Mouse (Mus musculus) CD4-positive helper T cell, adult 2 months (primary cell): ENCODE results near the gene Tardbp.
A peak's percentile ranks its signal among the peaks of the same experiment; 100 is the strongest.

Source experiments
- DNase-seq: peaks from one replicate; pipeline ENCODE4 v3.0.0-alpha.2; 2012; ENCODE audit warnings: low read depth, missing footprints, low spot score

The Tardbp gene

DNA sequence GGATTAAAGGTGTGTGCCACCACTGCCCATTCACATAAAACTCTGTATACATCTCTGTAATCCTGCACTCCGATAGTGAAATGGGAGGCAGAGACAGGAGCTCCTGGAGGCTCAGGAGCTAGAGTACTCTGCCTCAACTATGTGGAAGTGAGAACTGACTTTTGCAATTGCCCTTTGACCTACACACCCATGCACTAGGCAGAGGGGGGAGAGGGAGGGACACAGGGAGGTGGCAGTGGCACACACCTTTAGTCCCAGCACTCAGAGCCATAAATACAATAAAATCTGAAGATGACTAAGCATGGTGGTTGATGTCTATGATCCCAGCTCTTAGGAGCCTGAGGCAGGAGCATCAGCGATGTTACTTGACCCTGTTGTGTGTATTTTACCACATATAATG, 12.6 kb upstream of the Tardbp start:
- no peak for DNase-seq

DNA sequence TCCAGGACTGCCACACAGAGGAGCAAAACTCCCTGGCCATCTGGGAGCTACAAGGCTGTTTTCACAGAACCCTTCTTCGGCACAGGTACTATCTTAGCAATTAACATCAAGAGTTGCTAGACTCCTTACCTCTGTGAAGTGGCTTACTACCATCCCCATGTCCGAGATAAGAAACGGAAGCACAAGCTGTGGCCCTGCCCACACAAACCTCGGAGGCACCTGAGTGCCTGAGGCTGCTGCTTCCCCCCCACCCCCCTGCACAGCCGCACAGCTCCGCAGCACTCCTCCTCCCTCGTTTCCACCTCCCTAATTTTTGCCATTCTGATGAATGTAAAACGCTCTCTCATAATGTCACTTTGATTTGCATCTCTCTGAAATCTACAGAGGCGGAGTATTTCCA, 11.5 kb upstream of the Tardbp start:
- peak; percentile 43 for DNase-seq

DNA sequence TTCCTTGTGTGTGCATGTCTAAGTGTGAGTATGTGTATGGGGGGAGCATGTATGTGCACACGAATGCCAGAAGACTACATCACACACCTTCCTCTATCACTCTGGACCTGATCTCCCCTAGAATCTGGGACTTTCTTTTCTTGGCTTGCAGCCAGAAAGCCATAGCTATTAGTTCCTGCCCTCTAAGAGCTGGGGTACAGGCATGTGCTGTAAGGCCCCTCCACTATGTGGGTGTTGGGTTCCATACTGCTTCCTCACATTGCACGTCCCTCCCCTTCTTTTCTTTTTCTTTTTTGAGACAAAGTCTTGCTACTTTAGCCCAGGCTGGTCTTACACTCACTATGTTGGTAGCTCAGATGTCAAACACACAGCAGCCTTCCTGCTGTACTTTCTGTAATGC, 8.5 kb upstream of the Tardbp start:
- DNase-seq: no peak

DNA sequence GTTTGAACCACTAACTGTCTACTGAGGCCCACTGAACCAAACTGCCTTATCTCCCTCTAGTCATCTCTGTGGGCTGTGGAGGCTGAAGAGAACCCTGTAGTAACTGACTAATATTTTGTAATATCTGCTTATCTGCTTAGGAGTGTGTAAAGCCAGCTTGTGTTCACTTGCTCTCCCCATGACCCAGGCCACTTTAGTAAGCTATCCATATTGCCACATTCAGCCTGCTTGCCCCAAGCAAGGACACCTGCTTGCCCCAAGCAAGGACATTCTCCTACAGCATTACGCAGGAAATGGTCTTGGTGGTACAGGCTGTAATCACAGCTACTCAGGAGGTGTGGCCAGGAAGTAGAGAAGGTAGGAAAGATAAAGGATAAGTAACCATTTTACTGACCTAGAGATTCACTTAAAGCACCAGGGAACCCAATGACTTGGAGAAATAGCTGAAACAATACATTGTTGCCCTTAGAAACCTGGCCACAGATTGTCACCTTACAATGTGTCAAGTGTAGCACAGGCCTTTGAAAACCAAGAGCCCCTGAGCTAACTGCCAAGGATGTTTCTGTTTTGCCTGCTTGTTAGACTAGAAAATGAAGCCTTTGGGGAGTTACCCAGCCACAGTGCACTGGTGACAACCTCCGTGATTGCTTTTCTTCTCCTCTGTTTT, 6.7 kb upstream of the Tardbp start:
- no peak for DNase-seq

DNA sequence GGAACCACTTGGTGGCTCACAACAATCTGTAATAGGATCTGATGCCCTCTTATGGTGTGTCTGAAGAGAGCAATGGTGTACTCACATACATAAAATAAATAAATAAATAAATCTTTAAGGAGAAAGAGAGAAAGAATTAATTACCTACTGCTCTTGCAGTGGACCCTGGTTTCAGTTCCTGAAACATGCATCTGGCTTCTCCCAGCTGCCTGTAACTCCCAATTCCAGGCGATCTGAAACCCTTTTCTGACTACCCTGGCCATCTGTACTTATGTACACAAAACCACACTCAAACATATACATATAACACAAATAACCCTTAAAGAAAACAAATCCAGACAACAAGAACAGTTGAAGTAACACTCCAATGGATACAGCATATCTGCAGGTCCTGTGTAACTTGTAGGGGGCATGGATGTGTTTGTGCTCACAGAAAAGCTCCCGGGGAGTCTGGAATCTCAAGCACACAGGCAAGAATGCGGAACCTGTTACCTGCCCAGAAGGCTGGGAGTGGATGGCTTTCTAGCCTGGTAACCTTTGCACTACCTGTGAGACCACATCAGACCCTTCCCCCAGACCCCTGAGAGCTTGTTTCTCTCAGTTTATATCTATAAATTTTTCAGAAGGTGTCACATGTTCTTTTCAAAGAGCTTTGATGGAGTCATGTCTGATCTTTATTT, 5.3 kb upstream of the Tardbp start:
- no peak for DNase-seq

DNA sequence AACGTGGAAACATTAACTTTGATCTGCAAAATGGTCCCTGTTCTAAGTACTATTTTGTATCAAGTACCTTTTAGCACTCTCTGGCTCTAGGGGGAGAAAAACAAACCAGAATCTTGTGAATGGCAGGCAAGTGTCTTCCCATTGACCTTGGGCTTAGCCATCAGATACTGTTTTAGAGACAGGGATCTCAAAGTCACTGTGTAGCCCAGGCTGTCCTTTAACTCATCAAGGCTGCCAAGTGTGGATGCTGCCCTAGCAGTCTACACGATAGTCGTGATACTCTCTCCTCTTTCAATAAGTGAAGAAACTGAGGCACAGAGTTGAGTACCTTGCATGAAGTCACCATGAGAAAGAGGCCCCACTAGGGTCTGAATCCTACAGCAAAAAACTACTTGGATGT, 427 bp upstream of the Tardbp start:
- DNase-seq: no peak

DNA sequence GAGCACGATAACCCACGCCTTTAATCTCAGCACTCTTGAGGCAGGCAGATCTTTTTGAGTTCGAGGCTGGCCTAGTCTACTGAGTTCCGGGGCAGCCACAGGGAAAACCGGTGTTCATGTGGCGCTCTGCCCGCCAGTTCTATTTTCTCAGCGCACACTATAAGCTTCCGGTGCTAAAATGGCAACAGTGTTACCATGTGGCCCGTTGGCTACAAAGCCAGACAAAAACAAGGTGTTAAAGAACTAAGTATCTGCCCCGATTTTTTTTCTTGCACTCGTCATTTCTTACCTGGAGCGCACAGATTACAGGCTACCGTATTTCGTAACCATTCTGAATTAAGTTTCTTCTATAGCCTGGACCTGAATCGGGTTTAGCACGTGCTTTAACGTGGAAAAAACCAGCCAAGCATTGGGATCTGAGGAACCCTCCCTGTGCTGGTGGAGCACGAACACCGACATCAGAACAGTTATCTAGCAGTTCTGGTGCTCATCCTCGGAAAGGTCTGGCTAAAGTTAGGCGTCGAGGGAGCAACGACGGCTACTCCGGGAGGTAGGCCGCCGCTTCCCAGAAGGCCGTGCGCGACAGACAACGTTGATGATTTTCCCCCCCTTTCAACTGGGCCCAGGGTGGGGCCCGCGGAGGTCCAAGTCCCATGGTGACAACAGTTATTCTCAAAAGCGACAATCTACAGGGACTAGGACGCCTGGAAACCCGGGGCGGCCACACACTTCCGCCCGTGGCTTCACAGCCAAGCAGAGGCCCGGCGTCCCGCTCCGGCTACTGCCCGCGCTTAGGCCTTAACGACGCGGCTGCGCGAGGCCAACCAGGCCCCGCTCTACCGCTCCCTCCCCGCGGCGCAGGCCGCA, 830 bp downstream of the Tardbp start:
- peak; percentile 78 for DNase-seq

DNA sequence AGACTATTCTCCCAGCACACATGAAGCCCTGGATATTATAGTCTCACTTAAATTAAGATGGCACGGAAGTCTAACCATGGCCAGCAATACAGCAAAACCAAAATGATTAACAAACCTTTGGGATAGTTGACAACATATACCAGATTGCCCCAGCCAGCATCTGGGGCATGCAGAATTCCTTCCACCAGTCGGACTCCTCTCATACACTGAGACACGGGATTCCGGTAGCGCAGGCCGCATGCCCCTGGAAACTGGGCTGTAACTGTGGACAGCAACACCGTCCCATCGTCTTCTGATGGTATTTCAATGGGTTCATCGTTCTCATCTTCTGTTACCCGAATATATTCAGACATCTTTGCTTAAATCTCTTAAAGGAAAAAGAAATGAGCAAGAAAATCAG, 1.8 kb downstream of the Tardbp start:
- no peak for DNase-seq

DNA sequence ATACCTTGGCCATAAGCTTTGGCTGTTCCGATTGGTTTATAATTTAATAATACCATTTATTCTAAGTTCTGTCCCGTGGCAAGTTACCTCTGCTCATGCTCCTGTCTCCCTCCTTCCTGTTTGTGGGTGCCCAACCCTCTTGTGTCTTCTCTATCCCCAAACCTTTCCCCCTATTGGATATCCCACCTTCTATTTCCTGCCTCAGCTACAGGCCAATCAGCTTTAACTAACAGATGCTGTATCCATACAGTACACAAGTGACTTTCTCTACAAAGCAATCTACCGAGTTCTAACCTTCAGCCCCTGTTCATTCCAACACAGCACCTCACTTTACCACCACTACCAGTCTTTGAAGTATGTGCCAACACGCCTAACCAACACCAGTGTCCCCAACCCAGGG, 3.2 kb downstream of the Tardbp start:
- no peak for DNase-seq

DNA sequence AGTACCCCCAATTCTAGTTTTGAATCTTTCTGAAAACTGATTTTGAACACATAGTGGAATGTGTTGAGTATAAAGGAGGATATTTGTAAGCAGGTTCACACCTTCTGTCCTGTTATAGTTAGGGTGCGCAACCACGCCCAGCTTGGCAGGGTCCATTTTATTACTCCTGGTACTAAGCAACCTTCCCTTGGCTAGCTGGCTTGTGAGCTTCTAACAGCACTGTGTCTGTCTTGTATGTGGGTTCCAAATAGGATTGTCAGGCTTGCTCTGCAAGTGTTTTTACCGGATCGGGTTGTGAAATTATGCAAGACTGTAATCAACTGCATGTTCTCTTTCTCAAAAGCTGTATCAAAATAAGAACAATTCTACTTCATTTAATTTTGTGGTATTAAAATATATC, 4.3 kb downstream of the Tardbp start:
- no peak for DNase-seq

DNA sequence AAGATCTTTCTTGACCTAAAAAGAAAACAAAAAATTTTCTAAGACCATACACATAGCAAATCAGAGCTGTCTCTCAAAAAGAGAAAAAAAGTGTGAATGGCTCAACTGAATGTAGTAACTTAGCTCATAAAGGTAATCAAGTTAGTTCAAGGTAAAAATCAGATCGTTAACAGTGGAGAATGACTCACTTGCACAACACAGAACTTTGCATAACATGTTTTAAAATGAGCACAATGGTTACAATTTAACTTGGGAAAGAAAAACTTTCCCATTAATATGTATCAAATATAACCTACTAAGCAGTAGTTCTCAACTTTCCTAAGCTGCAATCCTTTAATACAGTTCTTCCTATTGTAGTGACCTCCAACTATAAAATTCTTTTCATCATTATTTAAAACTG, 6.1 kb downstream of the Tardbp start:
- no peak for DNase-seq

DNA sequence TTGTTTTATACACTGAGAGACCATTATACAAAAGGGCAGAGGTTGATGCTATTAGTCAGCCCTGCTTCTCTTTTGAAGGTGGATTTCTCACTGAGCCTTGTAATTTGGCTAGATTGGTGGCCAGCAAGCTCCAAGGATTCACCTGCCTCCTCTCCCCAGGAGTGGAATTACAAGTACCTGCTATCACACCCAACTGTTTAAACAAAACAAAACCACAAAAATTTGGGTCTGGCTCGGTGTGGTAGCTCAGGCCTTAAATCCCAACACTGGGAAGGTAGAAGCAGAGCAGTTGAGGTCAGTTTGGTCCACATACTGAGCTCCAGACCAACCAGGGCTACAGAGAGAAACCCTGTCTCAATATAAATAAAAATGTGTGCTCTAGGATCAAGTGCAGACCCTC, 7.0 kb downstream of the Tardbp start:
- no peak for DNase-seq

DNA sequence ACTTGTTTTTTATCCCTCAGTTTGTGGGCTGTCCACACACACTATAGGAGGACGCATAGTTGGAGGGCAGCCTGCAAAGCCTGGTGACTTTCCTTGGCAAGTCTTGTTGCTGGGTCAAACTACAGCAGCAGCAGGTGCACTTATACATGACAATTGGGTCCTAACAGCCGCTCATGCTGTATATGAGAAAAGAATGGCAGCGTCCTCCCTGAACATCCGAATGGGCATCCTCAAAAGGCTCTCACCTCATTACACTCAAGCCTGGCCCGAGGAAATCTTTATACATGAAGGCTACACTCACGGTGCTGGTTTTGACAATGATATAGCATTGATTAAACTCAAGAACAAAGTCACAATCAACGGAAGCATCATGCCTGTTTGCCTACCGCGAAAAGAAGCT, 13.1 kb downstream of the Tardbp start:
- no peak for DNase-seq

DNA sequence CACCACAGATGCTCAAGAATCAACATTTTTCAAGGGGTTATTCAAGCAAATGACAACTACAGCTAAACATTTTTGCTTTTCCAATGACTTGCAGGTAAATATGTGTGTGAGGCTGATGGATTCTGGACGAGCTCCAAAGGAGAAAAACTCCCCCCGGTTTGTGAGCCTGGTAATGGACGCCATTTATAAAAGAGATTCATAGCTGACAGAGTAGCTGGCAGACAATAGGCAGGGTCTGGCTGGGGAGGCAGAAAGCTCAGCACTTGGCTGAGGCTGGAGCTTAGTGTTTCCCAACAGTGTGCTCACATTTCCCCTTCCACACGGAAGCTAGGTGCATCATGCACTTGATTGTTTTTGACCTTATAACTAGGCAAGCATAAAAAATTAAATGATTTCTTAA, 14.3 kb downstream of the Tardbp start:
- DNase-seq: no peak

DNA sequence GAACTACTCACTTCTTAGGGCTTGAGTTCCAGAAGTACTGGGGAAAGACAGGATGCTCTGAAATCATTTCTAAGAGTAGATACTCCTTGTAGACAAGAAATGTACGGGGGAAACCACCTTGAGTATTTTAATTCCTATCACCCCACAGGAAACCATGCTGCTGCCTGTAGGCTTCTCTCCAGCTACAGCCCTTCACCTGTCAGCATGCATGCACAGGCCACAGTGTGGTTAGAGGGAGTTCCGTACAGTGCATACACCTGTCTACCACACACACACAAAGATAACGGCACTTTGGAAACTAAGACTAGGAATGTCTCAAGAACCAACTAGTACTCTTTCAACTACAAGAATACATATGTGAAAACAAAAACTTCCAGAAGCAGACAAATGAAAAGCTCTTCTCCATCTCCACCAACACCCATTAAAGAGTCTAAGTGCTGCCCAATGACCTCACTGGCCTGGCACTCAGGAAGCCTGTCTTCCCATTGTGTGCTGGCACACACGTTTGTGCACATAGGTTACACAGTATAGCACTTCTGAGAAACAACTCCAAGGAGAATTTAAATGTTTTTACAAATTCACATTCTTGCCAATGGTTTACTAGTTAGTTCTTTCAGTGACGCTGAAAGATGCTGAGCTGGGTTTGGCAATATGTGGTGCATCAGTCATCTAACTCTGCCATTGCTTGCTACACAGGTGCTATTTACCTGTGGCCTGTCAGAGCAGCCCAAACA, 16.0 kb downstream of the Tardbp start:
- DNase-seq: no peak

DNA sequence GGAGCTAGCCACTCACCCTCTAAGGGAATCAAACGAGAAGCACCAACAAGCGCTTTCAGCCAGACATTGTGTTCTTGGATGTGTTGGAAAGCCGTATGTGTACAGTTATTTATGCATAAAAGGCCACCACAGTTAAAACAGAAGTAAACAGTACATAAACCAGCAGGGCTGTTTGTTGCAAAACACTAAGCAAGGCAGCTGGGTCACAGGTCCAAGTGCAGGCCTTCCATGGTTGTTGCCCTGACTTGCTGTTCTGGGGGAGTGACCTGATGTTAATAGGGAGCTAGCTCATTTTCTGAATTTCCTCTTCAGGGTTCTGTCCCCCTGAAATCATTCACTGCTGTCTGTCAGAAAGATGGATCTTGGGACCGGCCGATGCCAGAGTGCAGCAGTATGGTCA, 17.0 kb downstream of the Tardbp start:
- no peak for DNase-seq

DNA sequence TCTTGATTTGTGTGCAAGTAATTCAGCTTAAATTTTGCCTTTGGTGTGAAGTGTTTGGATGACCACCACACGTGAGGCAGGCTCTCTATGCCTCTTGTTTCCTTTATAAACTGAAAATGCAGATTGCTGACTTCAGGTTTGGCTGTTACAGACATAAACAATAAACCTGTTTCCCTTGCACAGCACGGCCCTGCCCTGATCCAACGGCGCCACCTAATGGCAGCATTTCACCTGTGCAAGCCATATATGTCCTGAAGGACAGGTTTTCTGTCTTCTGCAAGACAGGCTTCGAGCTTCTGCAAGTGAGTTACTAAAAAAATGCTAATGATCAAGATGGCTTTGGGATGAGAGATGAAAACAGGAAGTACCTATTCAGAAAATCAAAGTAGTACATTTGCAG, 19.1 kb downstream of the Tardbp start:
- peak; percentile 76 for DNase-seq

DNA sequence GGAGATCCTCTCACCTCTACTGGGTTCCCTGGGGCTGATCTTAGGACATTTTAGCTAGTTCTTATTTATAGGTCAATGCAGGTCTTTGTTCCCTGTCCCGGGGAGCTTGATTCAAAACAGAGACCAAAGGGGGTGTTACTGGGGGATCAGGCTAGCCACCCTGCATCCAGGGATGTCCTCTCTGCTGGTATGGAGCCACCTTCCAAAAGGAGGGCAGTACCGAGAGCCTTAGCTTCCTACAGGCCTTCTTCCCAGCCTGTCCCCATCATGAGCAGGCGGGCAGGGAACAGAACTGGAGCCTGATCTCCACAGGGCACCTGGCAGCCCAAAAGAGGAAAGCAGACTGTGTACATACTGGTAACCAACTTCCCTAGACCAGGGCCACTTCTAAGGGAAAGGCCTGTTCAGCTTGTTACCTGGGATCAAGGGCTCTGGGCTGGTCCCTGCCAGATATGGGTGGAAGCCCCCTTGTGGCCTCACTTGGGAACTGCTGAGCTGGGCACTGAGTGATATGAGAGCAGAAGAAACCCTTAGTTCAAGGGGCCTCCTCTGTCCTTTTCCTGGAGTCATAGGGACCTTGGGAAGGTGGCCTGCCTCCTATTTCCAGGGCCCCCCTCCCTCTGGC, 22.2 kb downstream of the Tardbp start:
- DNase-seq: peak; percentile 56

DNA sequence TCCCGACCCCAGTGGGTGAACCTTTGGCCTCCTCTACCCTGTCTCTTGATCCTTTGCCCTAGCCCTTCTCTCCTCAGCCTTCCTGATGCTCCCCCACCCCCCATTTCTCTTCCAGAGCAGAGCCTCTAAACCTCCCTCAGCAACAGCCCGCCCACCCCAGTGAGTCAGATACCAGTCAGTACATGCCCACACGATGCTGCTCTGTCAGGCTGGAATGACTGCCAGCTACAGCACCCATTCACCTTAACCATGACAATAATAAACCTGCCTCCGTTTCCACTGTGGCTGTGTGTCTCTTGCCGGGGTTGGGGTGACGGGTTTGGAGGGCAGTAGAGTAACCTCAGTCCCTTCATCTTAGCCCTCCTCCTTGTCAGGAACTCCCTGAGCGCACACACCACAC, 22.7 kb downstream of the Tardbp start:
- DNase-seq: no peak

DNA sequence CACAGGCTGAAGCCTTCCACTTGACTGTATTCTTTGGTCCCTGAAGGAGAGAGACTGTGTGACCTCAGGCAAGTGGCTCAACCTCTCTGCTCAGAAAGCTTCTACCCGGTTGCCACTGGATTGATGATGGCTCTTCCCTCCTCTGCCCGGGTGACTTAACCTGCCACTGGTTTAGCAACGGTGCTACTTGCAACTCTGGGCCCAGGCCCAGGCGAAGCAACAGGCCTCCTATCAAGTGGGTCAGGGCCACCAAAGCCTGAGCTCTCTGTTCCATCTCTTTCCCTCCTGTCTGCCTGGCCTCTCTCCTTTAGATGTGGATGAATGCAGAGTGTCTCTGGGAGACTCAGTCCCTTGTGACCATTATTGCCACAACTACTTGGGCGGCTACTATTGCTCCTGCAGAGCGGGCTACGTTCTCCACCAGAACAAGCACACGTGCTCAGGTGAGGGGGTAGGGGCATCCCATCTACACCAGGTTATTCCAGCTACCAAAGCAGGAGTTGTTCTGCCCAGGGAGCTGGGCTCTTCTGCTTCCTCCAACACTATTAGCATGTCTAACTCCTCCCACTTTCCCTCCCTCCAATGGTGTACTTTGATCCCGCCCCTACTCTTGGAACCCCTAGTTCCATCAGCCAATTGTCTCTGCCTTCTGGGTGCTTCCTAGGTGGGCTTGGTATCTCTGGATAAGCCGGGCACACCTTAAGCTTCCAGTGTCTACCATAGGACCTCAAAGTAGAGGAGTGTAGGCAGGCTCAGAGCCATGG, 23.3 kb downstream of the Tardbp start:
- DNase-seq: no peak
